Mouse (Mus musculus): Measurements from ENCODE around the gene Apol8. TPM values are rescaled to one million over a fixed set of nuclear protein-coding genes. Genes with fewer than 3 reads are reported as not detected.

Gene Apol8
- polyA plus RNA-seq (2014; fragmentation: Nextera tagmentation; extraction: Ambion mirVana): 0.08 TPM in 1 of 2 replicates, not detected in the other

- Histone ChIP-seq H3K9ac (ENCODE audit: low read length) (no peak within 1 kb of the TSS), H3K27me3 (ENCODE audit: control insufficient read depth, insufficient read depth, low read length) (no peaks in the 10 kb centered on the region), H3K4me3 (ENCODE audit: low read depth, low read length) (no peak within 1 kb of the TSS), H3K36me3 (ENCODE audit: control insufficient read depth, insufficient read depth, low read length) (no peaks in the 10 kb centered on the region; the same call in 1 of the 2 replicates), H3K9me3 (ENCODE audit: control insufficient read depth, low read length) (no peaks in the 10 kb centered on the region), H3K4me1 (ENCODE audit: control insufficient read depth, insufficient read depth, low read length) (no peaks in the 10 kb centered on the region), H3K4me2 (ENCODE audit: low read depth) (no peak within 1 kb of the TSS), H3K27ac (ENCODE audit: low read depth, low read length) (no peak within 1 kb of the TSS)
- WGBS: 11% methylated on average over 9 of the region's 9 CpGs
- ATAC-seq (ENCODE audit: insufficient read depth, low FRiP score, low TSS enrichment) (no peak), DNase-seq (ENCODE audit: low spot score) (peak; percentile 64)
These were observed at the start of gene Apol8 for GRCm38 (mm10) chr15:77756848-77757247. Gene Apol8 (minus strand): TSS chr15:77757003.

- Histone ChIP-seq H3K27me3 (ENCODE audit: control insufficient read depth, insufficient read depth, low read length) (no peaks in the 10 kb centered on the region), H3K9me3 (ENCODE audit: control insufficient read depth, low read length) (no peaks in the 10 kb centered on the region), H3K4me3 (ENCODE audit: low read depth, low read length) (no peak overlapping the region), H3K9ac (ENCODE audit: low read length) (no peak overlapping the region), H3K27ac (ENCODE audit: low read depth, low read length) (no peak overlapping the region), H3K4me2 (ENCODE audit: low read depth) (no peak overlapping the region), H3K36me3 (ENCODE audit: control insufficient read depth, insufficient read depth, low read length) (peaks cover 6% of the 10 kb centered on the region; the same call in 1 of the 2 replicates), H3K4me1 (ENCODE audit: control insufficient read depth, insufficient read depth, low read length) (peaks cover 2% of the 10 kb centered on the region)
- 90% methylated on average over 4 of the region's 4 CpGs for WGBS
- DNase-seq (ENCODE audit: low spot score) (no peak), ATAC-seq (ENCODE audit: insufficient read depth, low FRiP score, low TSS enrichment) (no peak)
These were observed 48.9 kb upstream of the Apol8 start for GRCm38 (mm10) chr15:77805657-77806056.

- H3K9ac ChIP-seq (ENCODE audit: low read length): no peak overlapping the region
- H3K9me3 ChIP-seq (ENCODE audit: control insufficient read depth, low read length): no peaks in the 10 kb centered on the region
- 91% methylated on average over 9 of the region's 9 CpGs for WGBS
- H3K4me3 ChIP-seq (ENCODE audit: low read depth, low read length): no peak overlapping the region
- H3K27me3 ChIP-seq (ENCODE audit: control insufficient read depth, insufficient read depth, low read length): no peaks in the 10 kb centered on the region
- H3K27ac ChIP-seq (ENCODE audit: low read depth, low read length): no peak overlapping the region
- H3K4me2 ChIP-seq (ENCODE audit: low read depth): no peak overlapping the region
- ATAC-seq (ENCODE audit: insufficient read depth, low FRiP score, low TSS enrichment) (no peak), DNase-seq (ENCODE audit: low spot score) (no peak)
- peaks cover 3% of the 10 kb centered on the region for H3K4me1 ChIP-seq (ENCODE audit: control insufficient read depth, insufficient read depth, low read length)
- H3K36me3 ChIP-seq (ENCODE audit: control insufficient read depth, insufficient read depth, low read length): peaks cover 6% of the 10 kb centered on the region; the same call in 1 of the 2 replicates
These were observed 48.1 kb upstream of the Apol8 start for GRCm38 (mm10) chr15:77804949-77805348.

- Histone ChIP-seq H3K4me1 (ENCODE audit: control insufficient read depth, insufficient read depth, low read length) (peaks cover 3% of the 10 kb centered on the region), H3K9me3 (ENCODE audit: control insufficient read depth, low read length) (no peaks in the 10 kb centered on the region), H3K9ac (ENCODE audit: low read length) (no peak overlapping the region), H3K36me3 (ENCODE audit: control insufficient read depth, insufficient read depth, low read length) (peaks cover 6% of the 10 kb centered on the region; the same call in 1 of the 2 replicates), H3K4me3 (ENCODE audit: low read depth, low read length) (no peak overlapping the region), H3K27me3 (ENCODE audit: control insufficient read depth, insufficient read depth, low read length) (no peaks in the 10 kb centered on the region), H3K4me2 (ENCODE audit: low read depth) (no peak overlapping the region), H3K27ac (ENCODE audit: low read depth, low read length) (no peak overlapping the region)
- WGBS: 93% methylated on average over 6 of the region's 6 CpGs
- ATAC-seq (ENCODE audit: insufficient read depth, low FRiP score, low TSS enrichment) (no peak), DNase-seq (ENCODE audit: low spot score) (no peak)
These were observed 47.7 kb upstream of the Apol8 start for GRCm38 (mm10) chr15:77804460-77804859.

- H3K27ac ChIP-seq (ENCODE audit: low read depth, low read length): no peak overlapping the region
- no peaks in the 10 kb centered on the region for H3K9me3 ChIP-seq (ENCODE audit: control insufficient read depth, low read length)
- 69% methylated on average over 3 of the region's 3 CpGs for WGBS
- H3K4me2 ChIP-seq (ENCODE audit: low read depth): no peak overlapping the region
- H3K4me3 ChIP-seq (ENCODE audit: low read depth, low read length): no peak overlapping the region
- DNase-seq (ENCODE audit: low spot score) (no peak), ATAC-seq (ENCODE audit: insufficient read depth, low FRiP score, low TSS enrichment) (no peak)
- no peak overlapping the region for H3K9ac ChIP-seq (ENCODE audit: low read length)
- H3K27me3 ChIP-seq (ENCODE audit: control insufficient read depth, insufficient read depth, low read length): no peaks in the 10 kb centered on the region
- peaks cover 6% of the 10 kb centered on the region; the same call in 1 of the 2 replicates for H3K36me3 ChIP-seq (ENCODE audit: control insufficient read depth, insufficient read depth, low read length)
- peaks cover 10% of the 10 kb centered on the region for H3K4me1 ChIP-seq (ENCODE audit: control insufficient read depth, insufficient read depth, low read length)
These were observed 46.9 kb upstream of the Apol8 start for GRCm38 (mm10) chr15:77803747-77804146.

- Histone ChIP-seq H3K9ac (ENCODE audit: low read length) (no peak overlapping the region), H3K4me3 (ENCODE audit: low read depth, low read length) (no peak overlapping the region), H3K9me3 (ENCODE audit: control insufficient read depth, low read length) (no peaks in the 10 kb centered on the region), H3K36me3 (ENCODE audit: control insufficient read depth, insufficient read depth, low read length) (peaks cover 6% of the 10 kb centered on the region; the same call in 1 of the 2 replicates), H3K4me2 (ENCODE audit: low read depth) (no peak overlapping the region), H3K27ac (ENCODE audit: low read depth, low read length) (no peak overlapping the region), H3K4me1 (ENCODE audit: control insufficient read depth, insufficient read depth, low read length) (peaks cover 11% of the 10 kb centered on the region), H3K27me3 (ENCODE audit: control insufficient read depth, insufficient read depth, low read length) (no peaks in the 10 kb centered on the region)
- ATAC-seq (ENCODE audit: insufficient read depth, low FRiP score, low TSS enrichment) (no peak), DNase-seq (ENCODE audit: low spot score) (no peak)
- WGBS: 85% methylated on average over 4 of the region's 4 CpGs
These were observed 46.2 kb upstream of the Apol8 start for GRCm38 (mm10) chr15:77802992-77803391.

- H3K27me3 ChIP-seq (ENCODE audit: control insufficient read depth, insufficient read depth, low read length): no peaks in the 10 kb centered on the region
- no peak overlapping the region for H3K4me2 ChIP-seq (ENCODE audit: low read depth)
- DNase-seq (ENCODE audit: low spot score) (no peak), ATAC-seq (ENCODE audit: insufficient read depth, low FRiP score, low TSS enrichment) (no peak)
- H3K9ac ChIP-seq (ENCODE audit: low read length): no peak overlapping the region
- H3K9me3 ChIP-seq (ENCODE audit: control insufficient read depth, low read length): no peaks in the 10 kb centered on the region
- 77% methylated on average over 4 of the region's 4 CpGs for WGBS
- peaks cover 16% of the 10 kb centered on the region for H3K4me1 ChIP-seq (ENCODE audit: control insufficient read depth, insufficient read depth, low read length)
- peaks cover 6% of the 10 kb centered on the region; the same call in 1 of the 2 replicates for H3K36me3 ChIP-seq (ENCODE audit: control insufficient read depth, insufficient read depth, low read length)
- H3K27ac ChIP-seq (ENCODE audit: low read depth, low read length): peak overlapping the region; percentile 53; the same call in 1 of the 2 replicates
- no peak overlapping the region for H3K4me3 ChIP-seq (ENCODE audit: low read depth, low read length)
These were observed 44.4 kb upstream of the Apol8 start for GRCm38 (mm10) chr15:77801188-77801587.

- H3K9me3 ChIP-seq (ENCODE audit: control insufficient read depth, low read length): no peaks in the 10 kb centered on the region
- no peak for ATAC-seq (ENCODE audit: insufficient read depth, low FRiP score, low TSS enrichment)
- DNase-seq (ENCODE audit: low spot score): no peak
- no peaks in the 10 kb centered on the region for H3K27me3 ChIP-seq (ENCODE audit: control insufficient read depth, insufficient read depth, low read length)
- H3K4me1 ChIP-seq (ENCODE audit: control insufficient read depth, insufficient read depth, low read length): peaks cover 16% of the 10 kb centered on the region
- H3K4me3 ChIP-seq (ENCODE audit: low read depth, low read length): no peak overlapping the region
- no peak overlapping the region for H3K4me2 ChIP-seq (ENCODE audit: low read depth)
- peaks cover 6% of the 10 kb centered on the region; the same call in 1 of the 2 replicates for H3K36me3 ChIP-seq (ENCODE audit: control insufficient read depth, insufficient read depth, low read length)
- H3K9ac ChIP-seq (ENCODE audit: low read length): no peak overlapping the region
- H3K27ac ChIP-seq (ENCODE audit: low read depth, low read length): peak overlapping the region; percentile 53; the same call in 1 of the 2 replicates
These were observed 43.7 kb upstream of the Apol8 start for GRCm38 (mm10) chr15:77800511-77800910.
